Mouse (Mus musculus) small intestine, adult 2 months (tissue): ENCODE measurements around the gene Retnlb.

ENCODE experiments used
- CTCF ChIP-seq: fragments of 200-500 bp; IDR thresholded peaks from 2 replicates; pipeline ENCODE4 v1.5.1; 2012; ENCODE audit warnings: low read depth, mild to moderate bottlenecking, control low read depth, inconsistent platforms, low read length, moderate library complexity, mixed read lengths; ENCODE audit not compliant: insufficient replicate concordance, insufficient read length; ENCODE audit errors: extremely low read depth
- POLR2A ChIP-seq: fragments of 200-500 bp; IDR thresholded peaks from 2 replicates; pipeline ENCODE4 v1.6.1; 2012; ENCODE audit warnings: low read depth, mild to moderate bottlenecking, control low read depth, inconsistent platforms, low read length, moderate library complexity

- TF ChIP-seq POLR2A (no peak), CTCF (no peak)
These were observed 7.3 kb upstream of the Retnlb start for GRCm38 (mm10) chr16:48809374-48809773.
